ENCODE assay signal across 1 mouse cellular context in the genomic region with DNA sequence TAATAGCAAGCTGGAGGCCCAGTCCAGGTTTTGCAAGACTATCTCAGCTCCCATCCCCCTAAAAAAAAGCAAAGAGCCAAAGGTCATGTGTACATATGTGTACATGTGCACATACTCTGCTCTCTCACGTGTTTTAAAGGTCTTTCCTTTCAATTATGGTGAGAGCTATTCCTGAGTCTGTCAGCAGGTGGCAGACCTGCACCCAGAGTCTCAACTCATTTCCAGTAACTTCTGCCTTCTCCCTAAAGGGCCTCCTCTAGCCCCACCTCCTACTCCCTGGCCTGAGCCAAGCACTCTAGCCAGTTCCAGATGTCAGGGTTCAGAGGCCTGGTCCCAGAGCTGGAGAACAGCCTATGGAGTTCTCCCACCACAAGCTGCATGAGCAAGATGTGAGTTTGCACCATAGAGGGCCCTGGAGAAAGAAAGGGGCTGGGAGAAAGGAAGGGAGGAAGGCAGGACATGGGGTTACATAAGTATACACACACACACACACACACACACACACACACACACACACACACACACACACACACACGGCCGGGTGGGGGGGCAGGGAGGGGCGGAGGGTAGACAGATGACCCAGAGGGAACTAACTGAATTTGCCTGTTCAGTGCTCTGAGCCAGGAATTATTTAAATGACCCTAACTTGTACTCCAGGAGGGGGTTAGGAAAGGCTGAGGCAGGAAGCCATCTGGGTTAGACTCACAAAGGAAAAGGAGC.
TF ChIP-seq lines count a peak whose summit lies in the region.

TSS of gene C1rl (plus strand) at position 272 of the 720 bp plus-strand sequence.

TF ChIP-seq in CH12.LX, 34 proteins besides CTCF, POLR2A, EP300 and RAD21 (continued from another document):
- TF ChIP-seq SMC3 (IDR thresholded peaks at IDR 0.05; ENCODE audit: low read depth, low read length) (peak; percentile 85), MAX (IDR thresholded peaks at IDR 0.05; ENCODE audit: low read length) (peak; percentile 79), UBTF (IDR thresholded peaks at IDR 0.05; ENCODE audit: low read depth, low read length) (no peak), JUN (IDR thresholded peaks at IDR 0.05; ENCODE audit: insufficient read depth, low read depth, low read length) (no peak), ZKSCAN1 (IDR thresholded peaks at IDR 0.05; ENCODE audit: borderline replicate concordance, low read depth, low read length) (no peak), NRF1 (IDR thresholded peaks at IDR 0.05; ENCODE audit: low read depth, low read length) (no peak), BHLHE40 (IDR thresholded peaks at IDR 0.05; ENCODE audit: low read depth, low read length) (peak; percentile 98), USF1 (IDR thresholded peaks at IDR 0.05; ENCODE audit: low read depth, low read length) (0 out of 2 replicates have a peak, but pooled peaks have one; percentile 3), MAZ (IDR thresholded peaks at IDR 0.05; ENCODE audit: low read depth, low read length) (peak; percentile 54; the same call in 1 of the 2 replicates), RCOR1 (conservative IDR thresholded peaks at IDR 0.05; ENCODE audit: low read depth, low read length) (no peak), MYC (IDR thresholded peaks at IDR 0.05; ENCODE audit: low read depth, low read length) (peak; percentile 93), HCFC1 (IDR thresholded peaks at IDR 0.05; ENCODE audit: low read depth, low read length) (no peak; the same call in 1 of the 2 replicates), TCF12 (IDR thresholded peaks at IDR 0.05; ENCODE audit: low read depth, low read length) (0 out of 2 replicates have a peak, but pooled peaks have one; percentile 15), USF2 (conservative IDR thresholded peaks at IDR 0.05; ENCODE audit: low read depth, low read length) (no peak), PAX5 (IDR thresholded peaks at IDR 0.05; ENCODE audit: low read length) (no peak), IRF4 (IDR thresholded peaks at IDR 0.05; ENCODE audit: low read depth, low read length) (0 out of 2 replicates have a peak, but pooled peaks have one; percentile 39), ZC3H11A (IDR thresholded peaks at IDR 0.05; ENCODE audit: low read depth, low read length) (no peak), TBP (conservative IDR thresholded peaks at IDR 0.05; ENCODE audit: low read depth, low read length) (no peak), MAFK (IDR thresholded peaks at IDR 0.05; ENCODE audit: insufficient replicate concordance, low read length) (no peak), JUND (conservative IDR thresholded peaks at IDR 0.05; ENCODE audit: low read depth, low read length) (no peak), ZNF384 (IDR thresholded peaks at IDR 0.05; ENCODE audit: low read depth, low read length) (no peak), SIN3A (IDR thresholded peaks at IDR 0.05; ENCODE audit: low read length) (no peak), ZMIZ1 (IDR thresholded peaks at IDR 0.05; ENCODE audit: low read depth, low read length) (no peak), E2F4 (IDR thresholded peaks at IDR 0.05; ENCODE audit: insufficient replicate concordance, low read depth, low read length) (no peak), CHD1 (IDR thresholded peaks at IDR 0.05; ENCODE audit: low read depth, low read length) (no peak), ELF1 (IDR thresholded peaks at IDR 0.05; ENCODE audit: low read depth, low read length) (no peak), MXI1 (IDR thresholded peaks at IDR 0.05; ENCODE audit: low read depth, low read length) (no peak)
